Mouse (Mus musculus): ENCODE measurements around the gene Amz2. TPM values are rescaled to one million over a fixed set of nuclear protein-coding genes. Genes with fewer than 3 reads are reported as not detected.
A peak's percentile ranks its signal among the peaks of the same experiment; 100 is the strongest.

Gene Amz2
- polyA plus RNA-seq, 1 experiment from 2014 or later: 48.7 TPM

- H3K4me1 ChIP-seq (ENCODE audit: control insufficient read depth, insufficient read depth, low read length): no peaks in the 10 kb centered on the region
- DNase-seq (ENCODE audit: low spot score): no peak
- H3K4me3 ChIP-seq (ENCODE audit: low read depth, low read length): peak overlapping the region; percentile 57
- no peak for ATAC-seq (replicated peaks; ENCODE audit: insufficient number of reproducible peaks, low FRiP score, low TSS enrichment, low read depth)
- H3K4me2 ChIP-seq (ENCODE audit: low read depth, low read length): peak overlapping the region; percentile 58
- H3K36me3 ChIP-seq (replicated peaks; ENCODE audit: control insufficient read depth, insufficient read depth, low read depth, low read length): no peaks in the 10 kb centered on the region
- no peaks in the 10 kb centered on the region for H3K9me3 ChIP-seq (replicated peaks; ENCODE audit: control insufficient read depth, low read length)
- peak overlapping the region; percentile 29; the same call in 1 of the 2 replicates for H3K27ac ChIP-seq (replicated peaks; ENCODE audit: low read depth, low read length)
- H3K27me3 ChIP-seq (ENCODE audit: control insufficient read depth, insufficient read depth, low read length): no peaks in the 10 kb centered on the region
- H3K9ac ChIP-seq (replicated peaks; ENCODE audit: low read length): peak overlapping the region; percentile 76
- WGBS: under 1% methylated on average over 11 of the region's 11 CpGs
These were observed 483 bp downstream of the Amz2 start for GRCm38 (mm10) chr11:109426272-109426586.

- DNase-seq (ENCODE audit: low spot score) (no peak), ATAC-seq (replicated peaks; ENCODE audit: insufficient number of reproducible peaks, low FRiP score, low TSS enrichment, low read depth) (no peak)
- Histone ChIP-seq H3K9me3 (replicated peaks; ENCODE audit: control insufficient read depth, low read length) (no peaks in the 10 kb centered on the region), H3K27me3 (ENCODE audit: control insufficient read depth, insufficient read depth, low read length) (no peaks in the 10 kb centered on the region), H3K36me3 (replicated peaks; ENCODE audit: control insufficient read depth, insufficient read depth, low read depth, low read length) (no peaks in the 10 kb centered on the region), H3K4me1 (ENCODE audit: control insufficient read depth, insufficient read depth, low read length) (no peaks in the 10 kb centered on the region), H3K4me2 (ENCODE audit: low read depth, low read length) (no peak overlapping the region), H3K27ac (replicated peaks; ENCODE audit: low read depth, low read length) (no peak overlapping the region), H3K9ac (replicated peaks; ENCODE audit: low read length) (no peak overlapping the region), H3K4me3 (ENCODE audit: low read depth, low read length) (no peak overlapping the region)
- WGBS: 93% methylated on average over 5 of the region's 5 CpGs
These were observed 1.6 kb downstream of the Amz2 start for GRCm38 (mm10) chr11:109427353-109427752.

- no peak overlapping the region for H3K9ac ChIP-seq (replicated peaks; ENCODE audit: low read length)
- H3K4me2 ChIP-seq (ENCODE audit: low read depth, low read length): no peak overlapping the region
- no peaks in the 10 kb centered on the region for H3K4me1 ChIP-seq (ENCODE audit: control insufficient read depth, insufficient read depth, low read length)
- WGBS: 93% methylated on average over 16 of the region's 16 CpGs
- no peak overlapping the region for H3K27ac ChIP-seq (replicated peaks; ENCODE audit: low read depth, low read length)
- no peaks in the 10 kb centered on the region for H3K27me3 ChIP-seq (ENCODE audit: control insufficient read depth, insufficient read depth, low read length)
- no peaks in the 10 kb centered on the region for H3K36me3 ChIP-seq (replicated peaks; ENCODE audit: control insufficient read depth, insufficient read depth, low read depth, low read length)
- no peak overlapping the region for H3K4me3 ChIP-seq (ENCODE audit: low read depth, low read length)
- no peak for ATAC-seq (replicated peaks; ENCODE audit: insufficient number of reproducible peaks, low FRiP score, low TSS enrichment, low read depth)
- no peak for DNase-seq (ENCODE audit: low spot score)
- H3K9me3 ChIP-seq (replicated peaks; ENCODE audit: control insufficient read depth, low read length): no peaks in the 10 kb centered on the region
These were observed 8.6 kb downstream of the Amz2 start for GRCm38 (mm10) chr11:109434233-109434798.

GRCm38 (mm10) chr11:109436889-109437288 lies 11.1 kb downstream of the Amz2 start:
- Histone ChIP-seq H3K9ac (replicated peaks; ENCODE audit: low read length) (no peak overlapping the region), H3K4me1 (ENCODE audit: control insufficient read depth, insufficient read depth, low read length) (peaks cover 6% of the 10 kb centered on the region; the same call in 1 of the 2 replicates), H3K27ac (replicated peaks; ENCODE audit: low read depth, low read length) (no peak overlapping the region), H3K36me3 (replicated peaks; ENCODE audit: control insufficient read depth, insufficient read depth, low read depth, low read length) (no peaks in the 10 kb centered on the region), H3K4me2 (ENCODE audit: low read depth, low read length) (no peak overlapping the region), H3K27me3 (ENCODE audit: control insufficient read depth, insufficient read depth, low read length) (0 out of 2 replicates have a peak, but pooled peaks cover 3% of the 10 kb centered on the region), H3K4me3 (ENCODE audit: low read depth, low read length) (no peak overlapping the region), H3K9me3 (replicated peaks; ENCODE audit: control insufficient read depth, low read length) (no peaks in the 10 kb centered on the region)
- DNase-seq (ENCODE audit: low spot score): no peak
- WGBS: 70% methylated on average over 7 of the region's 8 CpGs
- no peak for ATAC-seq (replicated peaks; ENCODE audit: insufficient number of reproducible peaks, low FRiP score, low TSS enrichment, low read depth)

GRCm38 (mm10) chr11:109439209-109439608 lies 13.5 kb downstream of the Amz2 start:
- H3K27me3 ChIP-seq (ENCODE audit: control insufficient read depth, insufficient read depth, low read length): 0 out of 2 replicates have a peak, but pooled peaks cover 3% of the 10 kb centered on the region
- WGBS: 26% methylated on average over 5 of the region's 5 CpGs
- peaks cover 6% of the 10 kb centered on the region; the same call in 1 of the 2 replicates for H3K4me1 ChIP-seq (ENCODE audit: control insufficient read depth, insufficient read depth, low read length)
- no peak overlapping the region for H3K27ac ChIP-seq (replicated peaks; ENCODE audit: low read depth, low read length)
- peak; percentile 52; the same call in 1 of the 2 replicates for ATAC-seq (replicated peaks; ENCODE audit: insufficient number of reproducible peaks, low FRiP score, low TSS enrichment, low read depth)
- H3K36me3 ChIP-seq (replicated peaks; ENCODE audit: control insufficient read depth, insufficient read depth, low read depth, low read length): no peaks in the 10 kb centered on the region
- H3K4me3 ChIP-seq (ENCODE audit: low read depth, low read length): no peak overlapping the region
- no peak overlapping the region; the same call in 1 of the 2 replicates for H3K4me2 ChIP-seq (ENCODE audit: low read depth, low read length)
- no peak for DNase-seq (ENCODE audit: low spot score)
- H3K9ac ChIP-seq (replicated peaks; ENCODE audit: low read length): no peak overlapping the region
- no peaks in the 10 kb centered on the region for H3K9me3 ChIP-seq (replicated peaks; ENCODE audit: control insufficient read depth, low read length)

- peak overlapping the region; percentile 45 for H3K4me3 ChIP-seq (ENCODE audit: low read depth, low read length)
- DNase-seq (ENCODE audit: low spot score) (peak; percentile 55), ATAC-seq (replicated peaks; ENCODE audit: insufficient number of reproducible peaks, low FRiP score, low TSS enrichment, low read depth) (peak; percentile 62; the same call in 1 of the 2 replicates)
- no peaks in the 10 kb centered on the region for H3K9me3 ChIP-seq (replicated peaks; ENCODE audit: control insufficient read depth, low read length)
- 1% methylated on average over 32 of the region's 32 CpGs for WGBS
- peaks cover 6% of the 10 kb centered on the region; the same call in 1 of the 2 replicates for H3K4me1 ChIP-seq (ENCODE audit: control insufficient read depth, insufficient read depth, low read length)
- H3K4me2 ChIP-seq (ENCODE audit: low read depth, low read length): peak overlapping the region; percentile 79
- 0 out of 2 replicates have a peak, but pooled peaks cover 3% of the 10 kb centered on the region for H3K27me3 ChIP-seq (ENCODE audit: control insufficient read depth, insufficient read depth, low read length)
- peak overlapping the region; percentile 60 for H3K9ac ChIP-seq (replicated peaks; ENCODE audit: low read length)
- H3K27ac ChIP-seq (replicated peaks; ENCODE audit: low read depth, low read length): no peak overlapping the region
- H3K36me3 ChIP-seq (replicated peaks; ENCODE audit: control insufficient read depth, insufficient read depth, low read depth, low read length): no peaks in the 10 kb centered on the region
These were observed 14.1 kb downstream of the Amz2 start for GRCm38 (mm10) chr11:109439829-109440340.

- Histone ChIP-seq H3K9ac (replicated peaks; ENCODE audit: low read length) (no peak overlapping the region), H3K27me3 (ENCODE audit: control insufficient read depth, insufficient read depth, low read length) (0 out of 2 replicates have a peak, but pooled peaks cover 3% of the 10 kb centered on the region), H3K4me3 (ENCODE audit: low read depth, low read length) (no peak overlapping the region), H3K9me3 (replicated peaks; ENCODE audit: control insufficient read depth, low read length) (no peaks in the 10 kb centered on the region), H3K27ac (replicated peaks; ENCODE audit: low read depth, low read length) (no peak overlapping the region), H3K36me3 (replicated peaks; ENCODE audit: control insufficient read depth, insufficient read depth, low read depth, low read length) (no peaks in the 10 kb centered on the region), H3K4me2 (ENCODE audit: low read depth, low read length) (no peak overlapping the region), H3K4me1 (ENCODE audit: control insufficient read depth, insufficient read depth, low read length) (peaks cover 6% of the 10 kb centered on the region; the same call in 1 of the 2 replicates)
- ATAC-seq (replicated peaks; ENCODE audit: insufficient number of reproducible peaks, low FRiP score, low TSS enrichment, low read depth): no peak
- WGBS: 59% methylated on average over 4 of the region's 4 CpGs
- no peak for DNase-seq (ENCODE audit: low spot score)
These were observed 14.9 kb downstream of the Amz2 start for GRCm38 (mm10) chr11:109440641-109441040.

GRCm38 (mm10) chr11:109441119-109441518 lies 15.4 kb downstream of the Amz2 start:
- 65% methylated on average over 3 of the region's 3 CpGs for WGBS
- H3K9ac ChIP-seq (replicated peaks; ENCODE audit: low read length): no peak overlapping the region
- H3K4me1 ChIP-seq (ENCODE audit: control insufficient read depth, insufficient read depth, low read length): peaks cover 6% of the 10 kb centered on the region; the same call in 1 of the 2 replicates
- H3K9me3 ChIP-seq (replicated peaks; ENCODE audit: control insufficient read depth, low read length): no peaks in the 10 kb centered on the region
- H3K4me2 ChIP-seq (ENCODE audit: low read depth, low read length): no peak overlapping the region
- peak; percentile 48 for DNase-seq (ENCODE audit: low spot score)
- H3K36me3 ChIP-seq (replicated peaks; ENCODE audit: control insufficient read depth, insufficient read depth, low read depth, low read length): no peaks in the 10 kb centered on the region
- H3K27me3 ChIP-seq (ENCODE audit: control insufficient read depth, insufficient read depth, low read length): 0 out of 2 replicates have a peak, but pooled peaks cover 3% of the 10 kb centered on the region
- H3K27ac ChIP-seq (replicated peaks; ENCODE audit: low read depth, low read length): no peak overlapping the region
- ATAC-seq (replicated peaks; ENCODE audit: insufficient number of reproducible peaks, low FRiP score, low TSS enrichment, low read depth): no peak
- H3K4me3 ChIP-seq (ENCODE audit: low read depth, low read length): no peak overlapping the region

Data from embryonic facial prominence, embryonic 11.5 days (tissue).